Mouse (Mus musculus): ENCODE measurements around the gene Grap. TPM values are rescaled to one million over a fixed set of nuclear protein-coding genes. Genes with fewer than 3 reads are reported as not detected.
A peak's percentile ranks its signal among the peaks of the same experiment; 100 is the strongest.

The Grap gene
- total and polyA plus RNA-seq, 3 experiments = 5.4 to 10.7 (median 10.4) TPM

DNA sequence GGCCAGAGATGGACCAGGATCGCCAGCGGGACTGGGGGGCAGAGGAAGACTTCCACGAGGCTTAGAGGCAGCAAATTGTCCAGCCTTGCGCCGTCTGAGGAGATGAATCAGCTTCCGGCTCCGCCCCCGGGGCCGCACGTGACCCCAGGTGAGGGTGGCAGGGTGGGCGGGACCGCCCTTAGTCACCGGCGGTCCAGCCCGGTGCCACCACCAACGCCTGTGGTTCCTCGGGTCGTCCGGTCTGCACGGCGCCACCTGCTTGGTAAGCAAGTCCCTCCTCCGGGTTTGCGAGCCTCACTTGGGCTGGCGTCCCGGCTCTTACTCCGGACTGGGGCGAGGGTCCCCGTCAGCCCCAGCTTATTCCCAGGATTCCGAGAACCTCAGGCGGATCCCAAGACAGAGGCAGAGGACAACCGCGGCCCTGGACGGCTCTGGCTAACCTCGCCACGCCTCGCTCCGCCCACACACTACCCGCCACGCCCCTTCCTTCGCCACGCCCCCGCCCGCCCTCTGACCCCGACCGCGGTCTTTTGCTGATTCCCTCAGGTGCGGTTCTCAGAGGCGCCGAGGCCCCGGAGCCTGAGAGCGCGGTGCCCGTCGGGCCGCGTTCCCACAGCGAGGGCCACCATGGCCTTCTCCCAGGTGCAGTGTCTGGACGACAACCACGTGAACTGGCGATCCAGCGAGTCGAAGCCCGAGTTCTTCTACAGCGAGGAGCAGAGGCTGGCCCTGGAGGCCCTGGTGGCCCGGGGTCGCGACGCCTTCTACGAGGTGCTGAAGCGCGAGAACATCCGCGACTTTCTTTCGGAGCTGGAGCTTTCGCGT, 31.1 kb downstream of the Grap start, which contains the start of gene Fam83g:
Gene Fam83g, plus strand, starts transcription at position 185 of the 825 bp plus-strand sequence.
- DNase-seq = peak; percentile 79

DNA sequence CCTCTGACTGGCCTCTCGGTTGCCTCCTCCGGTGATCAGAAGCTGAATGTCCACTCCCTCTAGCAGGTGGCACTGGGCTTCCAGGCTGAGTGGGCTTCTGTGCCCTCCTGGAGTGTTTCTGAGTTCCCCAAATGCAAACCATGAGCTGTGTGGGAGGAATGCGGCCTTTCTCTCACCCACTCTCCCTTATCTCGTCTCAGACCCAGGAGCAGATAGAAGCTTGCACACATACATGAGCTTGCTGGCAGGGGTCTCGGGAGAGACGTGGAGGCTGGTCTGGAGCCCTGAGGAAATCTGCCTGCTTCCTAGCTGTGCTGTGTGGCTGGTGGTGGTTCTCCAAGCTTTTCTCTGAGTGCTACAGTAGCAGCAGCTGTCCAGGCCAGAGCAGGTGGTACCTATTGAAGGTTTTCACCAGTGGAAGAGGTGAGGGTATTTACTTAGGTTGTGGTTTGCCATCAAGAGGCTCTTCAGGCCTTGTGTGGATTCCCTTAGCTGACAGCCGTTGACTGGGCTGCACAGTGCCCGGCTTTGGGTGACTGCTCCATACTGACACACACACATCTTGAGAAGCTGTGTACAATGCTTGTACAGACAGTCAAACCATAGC, 32.2 kb downstream of the Grap start:
- DNase-seq = no peak

DNA sequence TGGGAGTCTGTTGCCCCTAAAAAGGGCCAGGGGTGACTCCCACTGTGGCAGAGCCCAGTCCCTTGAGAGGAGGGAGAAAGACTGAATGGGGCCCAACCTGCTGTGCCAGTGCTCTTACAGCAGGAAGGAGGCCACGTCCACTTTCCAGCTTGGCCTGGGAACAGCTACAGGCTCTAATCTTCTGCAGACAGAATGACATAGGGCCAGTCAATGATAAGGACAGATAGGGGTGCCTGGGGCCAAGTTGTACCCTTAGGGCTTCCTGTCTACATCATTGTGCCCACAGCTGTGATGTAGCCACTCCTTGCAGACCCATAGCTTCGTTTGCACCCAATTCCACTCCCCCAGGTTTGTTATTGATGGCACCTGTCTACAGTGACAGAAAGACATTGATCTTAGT, 33.1 kb downstream of the Grap start:
- DNase-seq = no peak

DNA sequence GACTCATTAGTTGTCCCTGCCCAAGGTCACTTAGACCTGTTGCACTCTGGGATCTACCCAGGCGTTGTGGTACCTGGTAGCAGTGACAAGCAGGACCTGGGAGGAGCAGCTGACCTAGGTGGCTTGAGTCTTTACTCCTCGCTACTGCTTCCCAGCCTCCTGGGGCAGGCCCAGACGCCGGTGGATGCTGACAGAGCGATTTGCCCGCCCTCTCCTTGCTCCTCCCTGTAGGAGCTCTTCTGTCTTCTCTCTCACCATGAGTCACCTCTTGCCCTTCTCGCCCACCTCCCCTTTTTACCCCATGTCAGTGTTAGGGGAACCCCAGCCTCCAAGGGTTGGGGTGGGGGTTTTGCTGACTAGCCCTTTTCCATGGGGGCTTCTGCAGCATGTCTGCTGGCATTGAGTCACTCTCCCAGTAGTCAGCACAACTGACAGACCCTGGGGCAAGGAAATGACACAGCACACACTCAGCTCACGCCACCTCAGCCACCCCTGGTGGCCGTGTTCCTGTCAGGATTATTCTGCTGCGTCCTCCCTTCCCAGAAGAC, 33.9 kb downstream of the Grap start:
- DNase-seq = no peak

DNA sequence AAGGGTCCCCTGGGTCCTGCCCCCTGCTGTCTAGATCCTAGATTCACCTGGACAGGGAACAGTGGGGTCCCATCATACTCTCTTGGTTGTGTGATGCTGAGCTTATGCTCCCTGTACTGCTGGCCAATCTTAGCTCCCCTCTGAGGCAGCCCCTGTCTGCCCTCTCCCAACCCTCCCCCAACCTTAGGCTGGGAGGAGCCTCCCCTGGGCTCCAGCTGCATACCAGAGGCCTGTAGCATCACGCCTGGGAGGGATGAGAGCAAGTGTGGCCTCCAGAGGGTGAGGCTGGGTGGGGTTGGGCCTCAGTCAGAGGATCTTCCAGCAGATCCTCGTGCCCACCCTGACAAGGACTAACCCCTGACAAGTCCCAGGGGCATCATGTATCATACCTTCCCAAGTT, 34.5 kb downstream of the Grap start:
- DNase-seq = no peak

DNA sequence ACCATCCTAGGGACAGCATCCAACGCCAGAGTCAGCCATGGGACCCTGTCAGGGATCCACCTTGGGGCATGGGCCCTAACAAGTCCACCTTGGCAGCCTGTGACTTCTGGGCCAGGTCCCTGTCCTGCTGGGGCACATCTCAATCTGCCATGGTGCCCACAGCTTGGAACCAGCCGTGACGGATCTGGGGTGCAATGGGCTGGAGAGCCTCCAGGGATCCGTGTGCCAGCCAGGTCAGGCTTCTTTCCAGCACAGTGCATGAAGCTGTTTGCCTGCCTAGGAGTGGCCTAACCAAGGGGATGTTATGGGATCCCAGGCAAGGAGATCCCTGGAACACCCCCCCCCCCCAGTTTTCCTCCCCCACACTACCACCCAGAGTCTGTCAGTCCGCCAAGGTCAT, 39.9 kb downstream of the Grap start:
- no peak for DNase-seq

DNA sequence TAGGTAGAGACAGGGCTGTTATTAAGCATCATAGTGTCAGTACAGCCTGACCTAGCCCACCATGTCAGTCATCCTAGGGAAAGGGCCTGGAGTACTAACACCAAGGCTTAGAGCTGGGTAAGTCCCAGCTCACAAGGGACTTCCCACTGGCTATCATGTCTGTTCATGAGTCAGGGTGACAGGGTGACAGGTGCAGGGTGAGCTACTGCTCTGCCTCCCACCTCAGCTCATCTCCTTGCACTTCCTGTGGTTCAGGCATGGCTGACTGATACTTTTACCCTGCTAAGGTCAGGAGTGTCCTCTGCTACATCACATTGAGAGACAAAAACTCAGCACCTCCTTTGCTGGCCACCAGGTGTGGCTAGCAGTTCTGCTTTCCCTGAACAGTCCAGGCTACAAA, 45.8 kb downstream of the Grap start:
- no peak for DNase-seq

DNA sequence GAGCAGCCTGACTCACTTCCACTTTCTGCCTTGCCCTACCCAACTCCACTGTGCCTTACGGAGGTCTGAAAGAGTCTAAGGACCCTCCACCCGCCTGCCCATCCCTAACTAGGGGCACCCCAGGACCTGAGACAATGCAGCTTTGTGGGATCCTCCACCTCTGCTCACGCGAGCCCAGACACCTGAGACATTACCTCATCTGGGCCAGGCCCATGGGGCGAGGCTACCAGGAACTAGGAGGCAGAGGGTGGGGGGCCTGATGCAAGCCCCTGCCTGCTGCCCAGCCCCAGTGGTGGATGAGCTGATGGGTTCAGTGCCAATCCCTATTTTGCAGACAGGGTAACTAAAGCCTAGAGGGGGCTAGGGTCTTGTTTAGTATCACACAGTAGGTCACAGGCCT, 46.4 kb downstream of the Grap start:
- no peak for DNase-seq

DNA sequence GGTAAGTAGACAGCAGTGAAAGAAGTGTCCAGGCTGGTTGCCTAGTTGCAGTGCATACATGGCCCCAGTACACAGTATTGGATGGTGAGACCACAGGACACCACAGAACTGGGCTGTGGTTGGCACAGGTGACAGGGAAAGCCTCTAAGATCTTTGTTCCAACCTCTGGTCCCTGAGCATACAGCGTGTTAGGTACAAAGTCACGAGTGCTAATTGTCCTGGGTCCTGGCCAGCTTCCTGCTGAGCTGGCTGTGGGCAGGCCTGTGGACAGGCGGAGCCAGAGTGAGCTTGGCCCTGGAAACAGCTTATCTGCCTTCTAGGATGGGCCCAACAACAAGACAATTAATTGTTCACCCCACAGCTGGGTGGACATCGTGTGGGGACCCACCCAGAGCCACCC, 46.9 kb downstream of the Grap start:
- peak; percentile 40 for DNase-seq

DNA sequence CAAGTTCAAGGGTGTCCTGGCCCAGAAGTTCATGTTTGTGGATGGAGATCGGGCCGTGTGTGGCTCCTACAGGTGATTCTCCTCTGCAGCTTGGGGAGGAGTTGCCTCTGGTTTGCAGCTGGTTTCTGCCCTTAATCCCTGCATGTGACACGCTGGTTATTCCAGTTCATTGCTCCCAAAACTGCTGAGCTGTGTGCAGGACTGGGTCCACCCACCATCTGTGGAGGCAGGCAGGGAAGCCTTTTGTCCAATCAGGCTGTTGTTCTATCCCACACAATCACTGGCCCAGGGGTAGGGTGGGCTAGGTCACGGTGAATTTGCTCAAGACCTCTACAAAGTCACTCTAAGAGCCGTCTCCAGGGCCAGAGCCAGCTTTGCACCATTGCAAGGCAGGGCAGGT, 48.6 kb downstream of the Grap start:
- DNase-seq = no peak

DNA sequence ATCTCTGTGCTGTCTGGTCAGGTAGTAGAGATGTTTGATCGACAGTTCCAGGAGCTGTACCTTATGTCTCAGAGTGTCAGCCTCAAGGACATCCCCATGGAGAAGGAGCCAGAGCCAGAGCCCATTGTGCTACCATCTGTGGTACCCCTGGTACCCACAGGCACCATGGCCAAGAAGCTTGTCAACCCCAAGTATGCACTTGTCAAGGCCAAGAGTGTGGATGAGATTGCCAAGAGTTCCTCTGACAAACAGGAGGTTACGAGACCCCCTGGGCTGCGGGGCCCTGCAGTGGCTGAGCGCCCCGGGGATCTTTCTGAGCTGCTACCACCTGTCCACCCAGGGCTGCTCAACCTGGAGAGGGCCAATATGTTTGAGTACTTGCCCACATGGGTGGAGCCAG, 49.4 kb downstream of the Grap start:
- no peak for DNase-seq

DNA sequence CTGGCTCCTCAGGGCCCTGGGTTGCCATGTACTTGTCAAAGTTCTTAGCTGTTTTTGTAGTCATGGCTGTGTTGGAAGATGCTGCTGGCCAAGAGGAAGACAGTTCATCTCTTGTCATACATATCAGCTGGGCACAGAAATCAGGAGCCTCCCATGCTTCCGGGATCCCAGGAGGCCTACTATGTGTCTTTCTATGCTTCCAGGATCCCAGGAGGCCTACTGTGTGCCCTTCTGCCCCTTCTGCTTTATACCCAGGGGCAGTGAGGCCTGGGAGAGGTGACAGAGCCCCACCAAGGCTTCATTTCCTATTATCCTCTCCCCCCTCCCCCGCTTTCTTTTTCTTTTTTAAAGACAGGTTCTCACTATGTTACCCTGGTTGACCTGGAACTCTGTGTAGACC, 52.5 kb downstream of the Grap start:
- no peak for DNase-seq

DNA sequence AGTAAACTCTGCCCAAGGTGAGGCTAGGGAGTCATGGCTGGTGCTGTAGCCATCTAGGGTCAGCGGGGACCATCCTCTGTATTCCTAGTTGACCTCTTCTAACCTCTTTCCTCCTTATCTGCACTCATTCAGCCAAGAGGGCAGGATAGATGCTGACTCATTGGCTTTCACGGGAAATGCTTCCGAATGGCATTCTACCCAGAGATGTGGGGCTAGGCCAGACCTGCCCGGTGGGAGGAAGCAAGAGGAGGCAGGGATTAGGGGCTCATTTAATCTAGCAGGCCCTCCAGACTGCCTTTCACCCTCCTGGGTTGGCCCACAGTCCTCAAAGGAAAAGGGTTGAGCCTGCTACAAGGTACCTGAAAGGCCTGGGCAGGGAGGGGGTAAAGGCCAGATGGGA, 53.2 kb downstream of the Grap start:
- no peak for DNase-seq

DNA sequence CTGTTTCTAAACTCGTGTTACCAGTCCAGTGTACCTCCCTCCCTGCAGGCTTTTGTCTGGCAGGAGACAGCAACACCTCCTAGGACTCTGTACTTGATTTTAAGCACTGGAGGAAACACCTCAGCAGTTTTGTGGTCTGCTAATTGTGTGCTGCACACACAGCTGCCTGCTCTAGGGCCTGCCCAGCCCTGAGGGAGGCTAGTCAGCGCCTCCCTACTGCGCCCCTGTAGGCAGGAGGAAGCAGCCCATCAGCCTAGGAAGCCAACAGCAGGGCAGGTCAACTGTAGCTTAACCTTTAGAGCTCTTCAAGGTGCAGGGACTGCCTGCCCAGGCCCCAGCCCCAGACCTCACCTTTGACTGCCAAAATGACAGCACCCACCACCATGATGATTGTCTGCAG, 55.9 kb downstream of the Grap start:
- no peak for DNase-seq

DNA sequence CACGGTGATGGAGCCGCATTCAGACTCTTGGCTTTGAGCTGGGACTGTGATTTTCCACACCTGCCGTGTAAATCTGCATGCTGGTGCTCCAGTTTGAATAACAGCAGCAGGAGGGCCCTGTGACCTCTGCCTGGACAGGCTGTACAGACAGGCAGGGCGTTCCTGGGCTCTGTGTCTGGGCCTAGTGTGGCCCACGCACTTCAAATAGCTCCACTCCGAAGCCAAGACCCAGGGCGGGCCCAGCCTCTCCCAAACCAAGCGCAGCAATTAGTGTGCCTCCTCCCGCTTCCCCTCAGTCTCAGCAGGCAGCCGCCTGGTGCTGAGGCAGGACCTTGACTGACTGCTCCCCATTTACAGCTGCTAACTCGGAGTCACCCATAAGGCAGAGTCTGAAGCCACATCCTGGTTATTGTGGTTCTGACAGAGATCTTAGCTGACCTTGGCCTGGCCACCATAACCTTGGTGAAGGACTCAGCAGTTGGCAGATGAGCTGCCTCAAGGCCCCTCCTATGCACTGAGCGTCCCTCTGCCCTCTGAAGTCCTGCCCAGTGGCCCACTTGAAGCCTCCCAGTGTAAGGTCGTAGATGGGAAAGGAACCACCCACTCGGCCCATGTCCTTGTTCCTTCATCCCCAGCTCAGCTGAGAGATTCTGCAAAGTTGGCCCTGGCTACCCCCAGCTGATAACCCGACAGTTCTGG, 60.2 kb downstream of the Grap start:
- peak; percentile 86 for DNase-seq

DNA sequence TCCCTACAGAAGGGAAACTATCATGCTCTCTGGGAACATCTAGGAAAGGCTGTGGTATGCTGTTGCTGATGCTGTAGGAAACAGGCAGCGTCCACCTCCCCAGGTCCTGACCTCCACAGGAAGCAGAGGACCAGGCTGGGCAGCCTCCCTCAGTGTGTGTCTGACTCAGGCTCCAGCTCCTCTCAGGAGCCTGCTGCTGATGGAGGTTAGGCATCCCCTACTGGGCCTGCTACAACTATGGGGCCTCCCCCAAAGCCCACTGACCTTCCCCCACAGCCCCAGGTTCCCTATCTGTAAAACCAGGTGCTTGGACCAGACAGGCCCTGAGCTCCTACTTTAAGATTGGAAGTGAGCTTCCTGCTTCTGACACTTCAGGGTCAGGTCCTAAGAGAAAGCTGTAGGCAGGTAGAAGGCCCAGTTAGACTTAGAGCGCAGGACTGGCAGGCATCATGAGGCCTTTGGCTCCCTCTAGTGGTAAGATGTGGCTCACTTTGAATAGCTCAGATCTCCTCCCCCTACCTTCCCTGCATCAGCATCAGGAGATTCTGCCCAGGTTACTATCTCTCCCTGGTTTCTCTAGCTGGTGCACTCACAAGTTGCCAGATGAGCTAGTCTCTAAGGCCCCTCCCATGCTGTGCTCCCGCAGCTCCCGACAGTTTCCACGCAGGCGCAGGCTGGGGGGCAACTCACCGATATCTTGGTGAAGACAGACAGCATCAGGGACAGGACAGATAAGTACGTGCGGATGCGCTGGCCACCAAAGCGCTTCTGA, 61.5 kb downstream of the Grap start:
- DNase-seq = peak; percentile 80

DNA sequence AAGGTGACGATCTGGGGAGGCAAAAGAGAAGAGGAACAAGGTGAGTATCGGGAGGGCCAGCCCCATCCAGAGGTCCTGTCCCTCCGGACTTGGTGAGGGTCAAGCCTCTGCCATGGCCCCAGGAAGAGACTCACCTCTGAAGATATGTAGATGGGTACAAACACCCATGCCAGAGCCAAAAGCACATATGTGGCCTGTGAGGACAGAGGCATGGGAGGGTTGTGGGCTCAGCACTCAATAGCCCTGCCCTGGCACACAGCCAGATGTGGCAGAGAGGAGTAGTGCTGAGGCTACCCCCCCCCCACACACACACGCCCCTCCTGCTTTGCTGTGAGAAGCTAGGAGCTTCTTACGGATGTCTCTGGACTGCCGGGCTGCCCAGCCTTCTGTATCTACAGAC, 62.1 kb downstream of the Grap start:
- no peak for DNase-seq

DNA sequence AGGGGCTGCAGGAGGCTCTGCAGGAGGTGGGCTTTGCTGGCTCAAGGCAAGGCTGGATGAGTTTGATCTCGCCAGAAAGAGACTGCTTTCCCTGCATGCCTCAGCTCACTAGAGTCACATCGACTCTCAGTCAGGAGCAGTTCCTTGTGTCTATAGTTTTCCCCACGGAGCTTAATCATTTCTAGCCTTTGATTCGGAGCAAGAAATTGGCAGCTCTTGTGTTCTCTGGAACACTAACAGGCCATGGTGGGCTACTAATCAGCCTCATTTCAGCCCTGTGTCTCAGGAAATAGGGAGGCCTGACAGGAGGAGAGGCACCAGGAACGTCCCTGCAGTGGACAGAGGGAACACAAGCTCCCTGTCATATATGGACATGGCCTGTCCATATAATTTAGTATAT, 64.9 kb downstream of the Grap start:
- no peak for DNase-seq

DNA sequence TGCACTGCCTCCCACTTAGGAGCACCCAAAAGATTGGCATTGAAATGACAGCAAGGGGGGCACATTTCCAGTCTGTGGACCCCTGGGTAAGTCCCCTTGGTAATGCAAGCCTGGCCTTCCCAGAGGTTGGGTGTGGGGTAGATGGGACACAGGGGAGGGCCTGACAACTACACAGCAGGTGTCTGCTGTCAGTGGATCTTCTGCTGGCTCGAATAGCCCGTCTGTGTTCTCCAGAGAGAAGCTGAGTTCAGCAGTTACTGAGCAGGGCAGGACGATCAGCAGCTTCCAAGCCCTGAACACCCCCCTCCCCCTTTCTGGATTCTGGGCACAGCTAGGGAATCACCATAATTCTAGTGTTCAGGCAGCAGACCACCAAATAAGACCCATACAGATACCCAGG, 66.3 kb downstream of the Grap start:
- no peak for DNase-seq

DNA sequence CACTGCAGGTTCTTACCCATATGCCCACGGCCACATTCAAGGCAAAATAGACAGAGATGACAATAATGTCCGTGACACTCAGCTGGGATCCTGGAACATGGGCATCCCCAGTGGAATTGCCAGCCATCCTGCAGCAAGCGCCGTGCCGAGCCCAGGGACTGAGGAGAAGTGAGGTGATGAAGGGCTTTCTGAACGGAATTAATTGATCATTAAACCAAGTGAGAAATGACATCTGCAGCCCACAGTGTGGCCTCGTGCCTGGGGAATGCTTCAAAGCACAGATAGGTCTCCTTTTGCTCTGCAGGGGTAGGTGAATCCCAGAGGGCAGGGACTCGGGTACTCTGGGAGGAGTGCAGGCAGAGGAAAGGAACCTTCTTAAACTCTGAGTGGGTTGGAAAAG, 66.8 kb downstream of the Grap start:
- DNase-seq = no peak

DNA sequence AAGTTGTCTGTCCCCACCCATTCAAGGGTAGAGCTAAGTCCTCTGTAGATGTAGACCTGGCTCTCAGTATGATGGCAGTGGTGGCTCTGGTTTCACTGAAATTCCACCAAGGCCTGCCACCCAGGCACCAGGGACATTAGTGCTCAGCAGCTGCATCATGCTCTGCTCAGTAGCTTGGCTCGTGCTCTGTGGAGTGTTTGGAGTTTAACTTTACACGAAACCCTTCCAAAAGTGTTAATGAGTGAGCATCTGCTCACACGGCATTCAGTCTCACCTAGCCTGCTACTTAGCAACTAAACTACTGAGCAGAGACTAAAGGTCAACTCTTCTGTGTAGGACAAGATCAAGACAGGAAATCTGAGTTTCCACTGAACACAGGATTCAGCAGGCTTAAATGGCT, 67.6 kb downstream of the Grap start, which contains the start of gene Slc5a10:
Gene Slc5a10, minus strand, starts transcription at position 191 of the 400 bp plus-strand sequence.
- no peak for DNase-seq

DNA sequence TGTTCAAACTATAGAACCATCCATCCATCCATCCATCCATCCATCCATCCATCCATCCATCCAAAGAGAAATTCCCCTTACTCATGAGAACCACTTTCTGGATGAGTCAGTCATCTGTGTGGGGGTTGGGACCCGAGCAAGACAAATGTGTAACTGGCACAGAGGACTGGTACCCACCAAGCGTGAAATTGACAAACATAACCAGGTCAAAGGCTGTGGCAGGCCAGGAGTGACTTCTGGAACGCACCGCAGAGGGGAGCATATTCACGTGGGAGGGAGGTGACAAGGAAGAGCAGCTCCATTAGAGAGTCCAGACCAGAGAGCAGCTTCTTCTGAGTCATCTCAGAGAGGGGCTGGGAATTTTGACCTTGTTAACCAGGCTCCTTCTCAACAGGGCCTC, 69.0 kb downstream of the Grap start:
- DNase-seq = no peak
